In the genomic region with DNA sequence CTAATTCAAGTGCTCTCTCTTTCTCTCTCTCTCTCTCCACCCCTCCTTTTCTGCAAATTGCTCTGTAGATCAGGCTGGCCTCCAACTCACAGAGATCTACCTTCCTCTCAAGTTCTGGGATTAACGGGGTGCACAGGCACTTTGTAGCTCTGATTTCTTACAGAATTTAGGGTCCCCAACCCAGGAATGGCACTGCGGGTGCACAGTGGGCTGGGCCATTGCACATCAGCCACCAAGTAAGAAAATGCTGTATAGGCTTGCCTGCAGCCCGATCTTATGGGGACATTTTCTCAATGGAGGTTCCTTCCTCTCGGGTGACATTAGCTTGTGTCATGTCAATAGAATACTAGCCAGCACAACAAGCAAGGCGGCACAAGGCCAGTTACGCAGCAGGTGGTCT, we compare ENCODE assay signal across 30 mouse cellular contexts. TPM values are rescaled to one million over a fixed set of nuclear protein-coding genes. Genes with fewer than 3 reads are reported as not detected.
"Had no signal": no experiment of that assay in that cellular context is flagged by ENCODE, and none has a peak within 500 bp of the region (broad histone marks: within the 10 kb centered on the region; RNA-seq: fewer than 3 reads in every experiment).

No protein-coding gene starts in this region.

- H3K4me2 ChIP-seq: embryonic facial prominence, embryonic 12.5 days; embryonic facial prominence, embryonic 13.5 days; embryonic facial prominence, embryonic 15.5 days; forebrain, embryonic 12.5 days; forebrain, embryonic 13.5 days; forebrain, embryonic 15.5 days had no signal

- H3K4me3 ChIP-seq: embryonic facial prominence, embryonic 10.5 days; embryonic facial prominence, embryonic 12.5 days; embryonic facial prominence, embryonic 13.5 days; embryonic facial prominence, embryonic 15.5 days; erythroblast, embryonic 14.5 days; forebrain, embryonic 10.5 days; forebrain, embryonic 12.5 days; forebrain, embryonic 13.5 days; forebrain, embryonic 15.5 days; gastrocnemius, adult 2 months; heart, adult 2 months had no signal

- ATAC-seq: forebrain, embryonic 13.5 days; forebrain, embryonic 14.5 days; forebrain, embryonic 15.5 days; forebrain, embryonic 16.5 days; forebrain, postnatal 0 days had no signal

- H3K9ac ChIP-seq: embryonic facial prominence, embryonic 12.5 days; embryonic facial prominence, embryonic 13.5 days; embryonic facial prominence, embryonic 15.5 days; forebrain, embryonic 12.5 days; forebrain, embryonic 13.5 days; forebrain, embryonic 15.5 days; forebrain, postnatal 0 days had no signal

- H3K4me1 ChIP-seq: embryonic facial prominence, embryonic 10.5 days; embryonic facial prominence, embryonic 12.5 days; embryonic facial prominence, embryonic 13.5 days; embryonic facial prominence, embryonic 15.5 days; forebrain, embryonic 12.5 days; forebrain, embryonic 13.5 days; forebrain, embryonic 15.5 days had no signal

- H3K27ac ChIP-seq: embryonic facial prominence, embryonic 10.5 days; embryonic facial prominence, embryonic 12.5 days; embryonic facial prominence, embryonic 13.5 days; embryonic facial prominence, embryonic 15.5 days; forebrain, embryonic 10.5 days; forebrain, embryonic 12.5 days; forebrain, embryonic 13.5 days; forebrain, embryonic 15.5 days; gastrocnemius, adult 2 months; heart, adult 2 months had no signal

- H3K27me3 ChIP-seq: embryonic facial prominence, embryonic 12.5 days; embryonic facial prominence, embryonic 13.5 days; embryonic facial prominence, embryonic 15.5 days; forebrain, embryonic 12.5 days; forebrain, embryonic 13.5 days; forebrain, embryonic 15.5 days had no signal

- DNase-seq: cerebellum, adult 2 months; cerebellum, adult 8-10 months; cerebellum, adult 9-10 months; cerebellum, adult 9-11 months; cerebellum, postnatal 10 days; cerebellum, postnatal 14 days; cerebellum, postnatal 25 days; cerebellum, postnatal 36 days; embryo, embryonic 11 days; forebrain, postnatal 0 days; gastrocnemius, adult 2 months; gastrocnemius, postnatal 10 days; gastrocnemius, postnatal 14 days; gastrocnemius, postnatal 25 days; gastrocnemius, postnatal 36 days; heart, adult 18-20 months; heart, adult 2 months had no signal

- H3K9me3 ChIP-seq: embryonic facial prominence, embryonic 10.5 days; embryonic facial prominence, embryonic 12.5 days; embryonic facial prominence, embryonic 13.5 days; embryonic facial prominence, embryonic 15.5 days; forebrain, embryonic 10.5 days; forebrain, embryonic 12.5 days; forebrain, embryonic 13.5 days; forebrain, embryonic 15.5 days had no signal

RNA-seq across cellular contexts. Expression of gene Slc3a1, which starts 31.0 kb away (rescaled TPM):
- total RNA-seq: common myeloid progenitor, adult 5-6 weeks; gastrocnemius, adult 2 months; gastrocnemius, adult 8-10 months; gastrocnemius, postnatal 14 days; gastrocnemius, postnatal 36 days; heart, adult 18-20 months had no signal
- polyA plus RNA-seq: erythroblast, embryonic 14.5 days had no signal
